Mouse (Mus musculus): ENCODE data around the gene 9130019O22Rik. TPM values are rescaled to one million over a fixed set of nuclear protein-coding genes. Genes with fewer than 3 reads are reported as not detected.
"Not testable (repeated sequence)": the region's sequence is repeated elsewhere in the genome, so short reads cannot be mapped to it uniquely, and the experiment has no call there.

The 9130019O22Rik gene
- 1 to 10 TPM; 1.2 to 8.2 (median 3.5) TPM for total RNA-seq (2018; cell fraction: chromatin; rRNA removed)
- total RNA-seq (2018; cell fraction: cytosol; rRNA removed), result 1 to 10 TPM in 23 of 26 experiments, under 1 TPM in 3; 0.65 to 3.7 (median 2.0) TPM
- 1 to 10 TPM in 25 of 26 experiments, under 1 TPM in 1; 0.90 to 8.5 (median 2.8) TPM for total RNA-seq (2018; cell fraction: nucleus; rRNA removed)
- 1.7 to 2.8 TPM (median 2.4 TPM) in 3 replicates for polyA plus RNA-seq (2018)

DNA sequence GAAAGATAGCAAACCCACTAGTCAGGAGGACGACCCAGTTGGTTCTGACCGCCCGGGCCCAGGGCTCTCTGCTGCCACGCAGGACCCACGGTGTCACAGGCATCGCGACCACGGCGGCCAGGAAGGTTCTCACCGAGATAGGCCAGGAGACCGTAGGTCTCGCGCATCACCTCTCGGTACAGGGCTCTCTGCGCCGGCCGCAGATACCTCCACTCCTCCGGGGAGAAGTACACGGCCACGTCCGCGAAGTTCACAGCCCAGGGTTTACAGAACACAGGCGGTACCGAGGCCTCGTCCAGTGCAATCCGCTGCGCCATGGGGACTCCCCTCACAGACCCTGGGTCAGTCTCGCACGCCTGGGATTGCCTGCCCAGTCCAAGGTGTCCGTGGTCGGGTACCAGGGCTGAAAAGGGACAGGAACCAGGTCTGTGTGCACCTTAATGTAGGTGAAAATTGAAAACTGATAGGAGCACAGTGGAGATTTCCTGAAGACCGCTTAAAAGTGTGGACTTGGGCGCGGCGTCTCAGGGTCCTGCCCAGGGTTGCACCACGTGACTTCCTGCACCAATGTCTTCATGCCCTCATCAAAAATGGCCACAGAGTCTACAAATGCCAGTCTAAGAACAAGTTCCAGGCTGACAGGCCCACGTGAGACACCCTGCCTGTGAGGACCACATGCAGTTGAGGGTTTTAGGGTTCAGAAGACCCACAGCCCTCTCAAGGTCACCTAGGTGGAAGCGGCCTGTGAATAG is at the start of gene 9130019O22Rik:
Gene 9130019O22Rik (minus strand): TSS at position 526 of the 752 bp plus-strand sequence.
- WGBS (ENCODE audit: missing documents), result 7% methylated on average over 23 of the region's 38 CpGs
- Histone ChIP-seq H3K36me3 (ENCODE audit: inconsistent target) (peaks cover 3% of the 10 kb centered on the region; the same call in 1 of the 2 replicates), H3K79me2 (ENCODE audit: inconsistent target) (peaks cover 11% of the 10 kb centered on the region; the same call in 1 of the 2 replicates), H3K4me3 (ENCODE audit: inconsistent target) (peak within 1 kb of the TSS; percentile 69), H3K27ac (peak within 1 kb of the TSS; percentile 47)

DNA sequence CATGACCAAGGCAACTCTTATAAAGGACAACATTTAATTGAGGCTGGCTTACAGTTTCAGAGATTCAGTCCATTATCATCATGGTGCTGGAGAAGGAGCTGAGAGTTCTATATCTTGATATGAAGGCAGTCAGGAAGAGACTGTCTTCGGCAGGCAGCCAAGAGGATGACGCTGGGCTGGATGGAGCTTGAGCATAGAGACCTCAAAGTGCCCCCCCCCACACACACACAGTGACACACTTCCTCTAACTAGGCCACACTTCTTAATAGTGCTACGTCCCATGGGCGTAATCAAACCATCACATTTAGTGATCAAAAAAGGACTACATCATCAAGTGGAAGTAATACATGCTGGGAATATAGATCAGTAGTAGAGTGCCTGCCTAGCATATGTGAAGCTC is 48.2 kb upstream of the 9130019O22Rik start:
- 70% methylated on average over 4 of the region's 4 CpGs for WGBS (ENCODE audit: missing documents)
- H3K79me2 ChIP-seq (ENCODE audit: inconsistent target), result no peaks in the 10 kb centered on the region
- no peaks in the 10 kb centered on the region for H3K36me3 ChIP-seq (ENCODE audit: inconsistent target)
- H3K27ac ChIP-seq, result no peak overlapping the region
- no peak overlapping the region for H3K4me3 ChIP-seq (ENCODE audit: inconsistent target)

DNA sequence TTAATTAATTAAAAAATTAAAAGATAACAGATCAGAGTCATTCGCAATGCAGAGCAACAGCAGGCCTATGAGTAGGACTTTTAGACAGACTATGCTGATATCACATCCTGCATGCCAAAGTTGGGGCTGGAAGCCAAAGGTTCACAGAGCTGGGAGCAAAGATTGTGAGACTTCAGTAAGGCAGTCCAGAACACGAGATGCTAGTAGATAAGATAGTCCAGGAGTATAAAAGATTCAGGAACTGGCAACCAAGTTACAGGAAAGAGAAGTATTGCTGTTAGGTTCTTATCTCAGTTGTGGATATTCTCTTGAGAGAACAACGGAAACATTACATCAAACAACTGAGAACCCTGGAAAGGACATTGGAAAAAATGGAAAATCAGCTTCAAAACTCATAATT is 39.4 kb upstream of the 9130019O22Rik start:
- no peaks in the 10 kb centered on the region for H3K36me3 ChIP-seq (ENCODE audit: inconsistent target)

DNA sequence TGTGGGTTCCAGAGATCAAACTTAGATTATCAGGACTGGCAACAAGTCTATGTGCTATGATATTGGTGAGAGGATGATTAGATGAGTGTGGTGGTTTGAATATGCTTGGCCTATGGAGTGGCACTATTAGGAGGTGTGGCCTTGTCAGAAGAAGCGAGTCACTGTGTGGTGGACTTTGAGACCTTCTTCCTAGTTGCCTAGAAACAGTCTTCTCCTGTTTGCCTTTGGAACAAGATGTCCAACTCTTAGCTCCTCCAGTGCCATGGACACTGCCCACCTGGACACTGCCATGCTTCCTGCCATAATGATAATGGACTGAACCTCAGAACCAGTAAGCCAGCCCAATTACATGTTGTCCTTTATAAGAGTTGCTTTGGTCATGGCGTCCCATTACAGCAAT is 38.9 kb upstream of the 9130019O22Rik start:
- Histone ChIP-seq H3K79me2 (ENCODE audit: inconsistent target) (peaks cover 6% of the 10 kb centered on the region; the same call in 1 of the 2 replicates), H3K27ac (no peak overlapping the region), H3K4me3 (ENCODE audit: inconsistent target) (no peak overlapping the region), H3K36me3 (ENCODE audit: inconsistent target) (no peaks in the 10 kb centered on the region)
- 96% methylated on average over 2 of the region's 2 CpGs for WGBS (ENCODE audit: missing documents)

More for the DNA sequence above, 39.4 kb upstream of the 9130019O22Rik start:
- Histone ChIP-seq H3K79me2 (ENCODE audit: inconsistent target) (peaks cover 2% of the 10 kb centered on the region; the same call in 1 of the 2 replicates), H3K4me3 (ENCODE audit: inconsistent target) (no peak overlapping the region), H3K27ac (no peak overlapping the region)
- WGBS (ENCODE audit: missing documents), result 68% methylated on average over 3 of the region's 3 CpGs

DNA sequence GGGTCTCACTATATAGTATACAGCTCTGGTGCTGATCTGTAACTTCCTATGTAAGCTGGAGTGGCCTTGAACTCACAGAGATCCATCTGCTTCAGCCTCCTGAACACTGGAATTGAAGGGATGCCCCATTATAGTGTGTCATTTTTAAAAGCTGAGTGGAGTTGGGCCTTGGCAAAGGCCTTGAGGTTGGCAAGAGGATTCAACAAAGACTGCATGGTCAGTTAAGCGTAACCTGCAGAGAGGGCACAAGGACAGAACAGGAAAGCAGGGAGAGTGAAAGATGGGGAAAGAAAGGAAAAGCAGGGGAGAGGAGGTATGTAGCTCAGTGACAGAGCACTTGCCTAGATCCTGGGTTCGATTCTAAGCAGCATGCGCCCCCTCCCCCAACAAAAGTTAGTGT is 38.3 kb upstream of the 9130019O22Rik start:
- WGBS (ENCODE audit: missing documents), result 85% methylated on average over 3 of the region's 3 CpGs
- Histone ChIP-seq H3K4me3 (ENCODE audit: inconsistent target) (no peak overlapping the region), H3K79me2 (ENCODE audit: inconsistent target) (peaks cover 8% of the 10 kb centered on the region; the same call in 1 of the 2 replicates), H3K36me3 (ENCODE audit: inconsistent target) (no peaks in the 10 kb centered on the region), H3K27ac (no peak overlapping the region)

DNA sequence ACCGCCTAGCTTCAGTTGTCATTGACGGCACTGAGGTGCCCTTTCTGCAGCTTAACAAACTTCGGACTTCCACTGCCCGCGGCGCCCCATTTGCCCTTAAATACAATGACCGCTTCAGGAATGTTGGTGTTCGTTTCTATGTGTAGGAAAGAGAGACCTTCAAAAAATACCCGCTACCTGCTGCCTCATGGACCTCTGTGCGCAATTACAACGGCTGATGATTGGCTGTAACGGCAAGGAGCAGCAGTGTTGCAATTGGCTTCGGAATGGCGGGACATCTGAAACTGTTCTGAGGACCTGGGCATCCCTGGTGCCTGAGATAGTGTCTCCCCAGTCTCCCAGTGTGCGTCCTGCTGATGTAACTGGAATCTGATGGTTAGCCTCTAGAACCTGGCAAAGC is 35.3 kb upstream of the 9130019O22Rik start:
- H3K36me3 ChIP-seq (ENCODE audit: inconsistent target), result no peaks in the 10 kb centered on the region
- H3K4me3 ChIP-seq (ENCODE audit: inconsistent target), result peak overlapping the region; percentile 83
- H3K79me2 ChIP-seq (ENCODE audit: inconsistent target), result peaks cover 8% of the 10 kb centered on the region; the same call in 1 of the 2 replicates
- under 1% methylated on average over 15 of the region's 15 CpGs for WGBS (ENCODE audit: missing documents)
- no peak overlapping the region for H3K27ac ChIP-seq

DNA sequence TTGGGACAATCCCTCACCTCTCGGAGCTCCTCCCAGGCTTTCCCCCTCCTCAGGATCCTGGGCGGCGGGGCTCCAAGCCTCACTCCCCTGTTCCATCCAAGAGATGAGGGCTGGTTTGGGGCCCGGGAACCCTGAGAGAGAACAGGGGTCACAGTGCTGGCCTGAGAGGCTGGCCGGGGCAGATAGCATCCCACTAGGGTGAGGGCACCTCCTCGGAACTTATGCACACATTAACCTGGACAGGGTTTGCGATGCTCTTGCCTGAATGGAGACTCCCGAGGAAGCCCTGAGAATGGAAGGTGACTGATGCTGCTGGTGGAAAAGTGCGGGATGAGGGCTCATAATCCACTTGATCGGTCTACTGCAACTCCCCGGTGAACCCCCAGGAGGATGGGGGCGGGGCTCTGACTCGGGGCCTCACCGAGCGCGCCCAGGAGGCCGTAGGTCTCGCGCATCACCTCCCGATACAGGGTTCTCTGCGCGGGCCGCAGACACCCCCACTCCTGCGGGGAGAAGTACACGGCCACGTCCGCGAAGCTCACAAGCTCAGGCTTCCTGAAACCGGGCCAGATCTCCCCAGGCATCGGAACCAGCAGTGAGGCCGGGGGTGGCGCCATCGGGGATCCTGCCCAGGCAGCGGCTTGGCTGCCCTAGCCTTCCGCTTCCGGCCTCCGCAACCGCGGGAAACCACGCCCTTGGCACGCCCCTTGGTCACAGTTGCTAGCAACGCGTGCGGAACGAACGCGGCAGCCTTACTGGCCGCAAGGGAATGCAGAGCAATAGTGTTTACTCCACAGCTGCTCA is 34.6 kb upstream of the 9130019O22Rik start, which contains the start of gene Zfp688:
Gene Zfp688 (minus strand): TSS at position 681 of the 804 bp plus-strand sequence.
- H3K4me3 ChIP-seq (ENCODE audit: inconsistent target), result peak within 1 kb of the TSS; percentile 83
- H3K36me3 ChIP-seq (ENCODE audit: inconsistent target), result no peaks in the 10 kb centered on the region
- peak within 1 kb of the TSS; percentile 45; the same call in 1 of the 2 replicates for H3K27ac ChIP-seq
- WGBS (ENCODE audit: missing documents), result 2% methylated on average over 42 of the region's 48 CpGs
- peaks cover 8% of the 10 kb centered on the region; the same call in 1 of the 2 replicates for H3K79me2 ChIP-seq (ENCODE audit: inconsistent target)

DNA sequence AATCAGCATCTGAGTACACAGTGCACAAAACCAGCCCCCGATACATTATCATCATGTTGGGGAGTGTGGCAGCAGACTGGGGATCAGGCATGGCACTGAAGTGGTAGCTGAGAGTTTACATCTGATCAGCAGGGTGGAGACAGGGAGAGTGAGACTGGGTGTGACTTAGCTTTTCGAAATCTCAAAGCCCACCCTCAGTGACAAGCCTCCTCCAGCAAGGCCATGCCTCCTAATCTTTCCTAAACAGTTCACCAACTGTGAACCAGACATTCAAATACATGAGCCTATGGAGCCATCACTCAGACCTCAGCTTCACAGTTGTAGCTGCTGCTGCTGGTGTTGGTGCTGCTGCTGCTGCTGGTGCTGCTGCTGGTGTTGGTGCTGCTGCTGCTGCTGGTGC is 24.5 kb upstream of the 9130019O22Rik start:
- Histone ChIP-seq H3K27ac (no peak overlapping the region), H3K36me3 (ENCODE audit: inconsistent target) (no peaks in the 10 kb centered on the region), H3K4me3 (ENCODE audit: inconsistent target) (no peak overlapping the region), H3K79me2 (ENCODE audit: inconsistent target) (no peaks in the 10 kb centered on the region)
- WGBS (ENCODE audit: missing documents), result 95% methylated on average over 2 of the region's 2 CpGs

DNA sequence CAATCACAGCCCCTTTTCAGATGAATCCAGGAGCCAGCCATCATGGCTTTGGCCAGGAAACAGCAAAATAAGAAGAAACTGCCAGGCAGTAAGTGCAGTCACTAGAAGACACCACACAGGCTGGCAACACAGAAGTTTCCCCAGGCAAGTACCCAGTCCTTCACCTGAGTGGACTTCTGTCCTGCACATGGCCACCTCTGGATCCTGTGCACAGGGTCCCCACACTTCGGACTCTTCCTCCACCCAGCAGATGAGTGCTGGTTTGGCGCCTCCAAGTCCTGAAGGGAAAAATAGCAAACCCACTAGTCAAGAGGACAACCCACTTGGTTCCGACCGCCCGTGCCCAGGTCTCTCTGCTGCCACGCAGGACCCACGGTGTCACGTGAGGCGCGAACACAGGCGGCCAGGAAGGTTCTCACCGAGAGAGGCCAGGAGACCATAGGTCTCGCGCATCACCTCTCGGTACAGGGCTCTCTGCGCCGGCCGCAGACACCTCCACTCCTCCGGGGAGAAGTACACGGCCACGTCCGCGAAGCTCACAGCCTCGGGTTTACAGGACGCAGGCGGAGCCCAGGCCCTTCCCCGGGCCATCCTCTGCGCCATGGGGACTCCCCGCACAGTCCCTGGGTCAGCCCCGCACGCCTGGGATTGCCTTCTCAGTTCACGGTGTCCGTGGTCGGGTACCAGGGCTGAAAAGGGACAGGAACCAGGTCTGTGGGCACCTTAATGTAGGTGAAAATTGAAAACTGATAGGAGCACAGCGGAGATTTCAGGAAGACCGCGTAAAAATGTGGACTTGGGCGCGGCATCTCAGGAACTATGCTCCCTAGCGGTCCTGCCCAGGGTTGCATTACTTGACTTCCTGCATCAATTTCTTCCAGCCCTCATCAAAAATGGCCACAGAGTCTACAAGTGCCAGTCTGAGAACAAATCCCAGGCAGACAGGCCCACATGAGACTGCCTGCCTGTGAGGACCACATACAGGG is 19.3 kb upstream of the 9130019O22Rik start, which contains the start of gene Zfp764:
Gene Zfp764 (minus strand): TSS at position 821 of the 986 bp plus-strand sequence.
- H3K79me2 ChIP-seq (ENCODE audit: inconsistent target); H3K36me3 ChIP-seq (ENCODE audit: inconsistent target): not testable (repeated sequence)
- H3K27ac ChIP-seq, result peak within 1 kb of the TSS; percentile 55
- H3K4me3 ChIP-seq (ENCODE audit: inconsistent target), result peak within 1 kb of the TSS; percentile 53
- 3% methylated on average over 39 of the region's 40 CpGs for WGBS (ENCODE audit: missing documents)

DNA sequence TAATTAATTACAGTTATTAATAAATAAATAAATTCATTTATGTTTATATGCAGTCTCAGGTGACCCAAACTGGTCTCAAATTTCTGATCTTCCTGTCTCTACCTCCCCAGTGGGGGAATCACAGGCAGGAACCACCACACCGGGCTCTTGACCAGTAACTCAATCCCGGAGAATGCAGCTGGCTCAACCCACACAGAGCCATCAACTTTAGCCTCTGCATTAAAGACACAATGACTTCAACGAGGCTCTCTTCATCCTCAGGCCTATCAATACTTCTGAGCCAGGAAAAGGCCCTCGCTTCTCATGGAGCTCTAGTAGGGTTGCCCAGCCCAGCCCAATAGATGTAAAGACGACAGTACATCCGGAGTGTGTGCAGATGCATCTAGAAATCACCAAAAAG is 17.1 kb upstream of the 9130019O22Rik start:
- not testable (repeated sequence) for H3K4me3 ChIP-seq (ENCODE audit: inconsistent target); H3K27ac ChIP-seq; H3K79me2 ChIP-seq (ENCODE audit: inconsistent target); H3K36me3 ChIP-seq (ENCODE audit: inconsistent target)
- WGBS (ENCODE audit: missing documents), result 95% methylated on average over 6 of the region's 6 CpGs

DNA sequence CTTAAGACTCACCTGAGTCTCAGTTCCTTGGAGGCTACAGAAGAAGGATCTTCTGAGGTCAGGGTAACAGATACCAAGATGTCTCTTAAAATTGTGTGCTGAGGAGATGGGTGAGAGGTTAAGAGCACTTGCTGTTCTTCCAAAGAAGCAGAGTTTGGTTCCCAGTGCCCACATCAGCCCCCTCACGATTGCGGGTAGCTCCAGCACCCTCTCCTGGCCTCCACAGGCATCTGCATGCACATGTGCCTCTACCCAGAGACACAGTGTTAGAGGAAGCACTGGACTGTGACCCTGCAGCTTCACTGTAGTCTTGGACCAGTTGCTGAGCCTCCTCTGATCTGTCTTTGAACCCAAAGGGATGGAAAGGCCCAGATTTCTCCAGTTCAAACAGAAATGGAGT is 16.0 kb upstream of the 9130019O22Rik start:
- no peaks in the 10 kb centered on the region for H3K79me2 ChIP-seq (ENCODE audit: inconsistent target)
- WGBS (ENCODE audit: missing documents), result 68% methylated on average over 2 of the region's 2 CpGs
- no peak overlapping the region for H3K27ac ChIP-seq
- no peaks in the 10 kb centered on the region for H3K36me3 ChIP-seq (ENCODE audit: inconsistent target)
- H3K4me3 ChIP-seq (ENCODE audit: inconsistent target), result no peak overlapping the region

DNA sequence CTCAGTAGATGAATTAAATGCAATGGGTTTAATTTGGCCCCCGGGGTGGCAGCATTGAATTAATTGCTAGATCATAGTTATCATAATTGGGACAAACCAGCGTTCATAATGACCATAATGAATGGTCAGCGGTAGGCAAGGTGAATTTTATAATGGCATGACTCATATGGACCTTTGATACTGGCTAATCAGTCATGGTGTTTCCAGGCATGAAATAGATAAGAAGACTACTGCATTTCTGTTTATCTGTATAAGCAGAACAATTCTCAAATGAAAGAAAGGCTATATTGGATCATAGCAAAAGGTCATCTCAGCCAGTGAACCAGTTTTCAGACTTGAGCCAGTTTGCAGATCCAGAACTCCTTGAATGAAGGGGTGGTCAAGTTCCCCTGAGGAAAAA is 13.4 kb upstream of the 9130019O22Rik start:
- H3K27ac ChIP-seq, result no peak overlapping the region
- no peaks in the 10 kb centered on the region for H3K79me2 ChIP-seq (ENCODE audit: inconsistent target)
- H3K36me3 ChIP-seq (ENCODE audit: inconsistent target), result no peaks in the 10 kb centered on the region
- WGBS (ENCODE audit: missing documents), result 64% methylated on average over 3 of the region's 3 CpGs
- H3K4me3 ChIP-seq (ENCODE audit: inconsistent target), result no peak overlapping the region

DNA sequence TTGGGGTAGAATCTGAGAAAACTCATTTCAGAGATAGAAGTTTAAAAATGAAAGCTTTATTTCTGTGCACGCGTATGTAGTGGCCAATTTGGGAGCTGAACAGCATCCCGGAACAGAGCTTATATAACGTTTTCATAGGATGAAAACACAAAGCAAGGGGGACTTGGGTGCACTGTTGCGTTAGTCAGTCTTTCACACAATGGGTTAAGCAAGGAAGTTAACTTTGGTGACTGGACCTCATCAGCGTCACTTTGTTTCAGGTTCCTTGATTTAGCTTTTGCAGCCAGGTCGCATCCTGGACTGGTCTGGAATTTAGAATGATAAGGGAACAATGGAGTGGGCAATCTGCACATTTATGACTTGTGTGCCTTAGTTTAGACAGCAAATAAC is 7.0 kb upstream of the 9130019O22Rik start:
- Histone ChIP-seq H3K36me3 (ENCODE audit: inconsistent target) (peaks cover 3% of the 10 kb centered on the region; the same call in 1 of the 2 replicates), H3K27ac (0 out of 2 replicates have a peak overlapping the region, but pooled peaks have one; percentile 25), H3K79me2 (ENCODE audit: inconsistent target) (no peaks in the 10 kb centered on the region), H3K4me3 (ENCODE audit: inconsistent target) (peak overlapping the region; percentile 56)
- WGBS (ENCODE audit: missing documents), result 3% methylated on average over 7 of the region's 7 CpGs
